Mouse (Mus musculus) erythroblast, adult 5-6 weeks (primary cell): ENCODE data around the gene Clk2. TPM values are rescaled to one million over a fixed set of nuclear protein-coding genes. Genes with fewer than 3 reads are reported as not detected.
A peak's percentile ranks its signal among the peaks of the same experiment; 100 is the strongest.

Experiments used
- ATAC-seq: replicated peaks from 2 replicates; pipeline ENCODE4 v1.8.0; 2016; ENCODE audit warnings: moderate number of reproducible peaks, mild to moderate bottlenecking, moderate TSS enrichment, inconsistent platforms; ENCODE audit not compliant: poor library complexity, low FRiP score, severe bottlenecking
- total RNA-seq, 2 experiments: library from RNA; stranded (forward) in 1 of 2; stranded (reverse) in 1 of 2; fragments of 150-400 nt in 1 of 2; fragments of 200-764, 138-1000 nt in 1 of 2; gene quantifications; 2 replicates each; pipeline versions ENCODE4 v1.2.3 to v1.2.4; 2015 to 2017; ENCODE audit warnings: low replicate concordance in 2 of 2

Gene Clk2
- total RNA-seq (2015; ENCODE audit: low replicate concordance), result 16.3 and 37.9 TPM in 2 replicates
- 24.4 and 47.4 TPM in 2 replicates for total RNA-seq (2017; ENCODE audit: low replicate concordance)

DNA sequence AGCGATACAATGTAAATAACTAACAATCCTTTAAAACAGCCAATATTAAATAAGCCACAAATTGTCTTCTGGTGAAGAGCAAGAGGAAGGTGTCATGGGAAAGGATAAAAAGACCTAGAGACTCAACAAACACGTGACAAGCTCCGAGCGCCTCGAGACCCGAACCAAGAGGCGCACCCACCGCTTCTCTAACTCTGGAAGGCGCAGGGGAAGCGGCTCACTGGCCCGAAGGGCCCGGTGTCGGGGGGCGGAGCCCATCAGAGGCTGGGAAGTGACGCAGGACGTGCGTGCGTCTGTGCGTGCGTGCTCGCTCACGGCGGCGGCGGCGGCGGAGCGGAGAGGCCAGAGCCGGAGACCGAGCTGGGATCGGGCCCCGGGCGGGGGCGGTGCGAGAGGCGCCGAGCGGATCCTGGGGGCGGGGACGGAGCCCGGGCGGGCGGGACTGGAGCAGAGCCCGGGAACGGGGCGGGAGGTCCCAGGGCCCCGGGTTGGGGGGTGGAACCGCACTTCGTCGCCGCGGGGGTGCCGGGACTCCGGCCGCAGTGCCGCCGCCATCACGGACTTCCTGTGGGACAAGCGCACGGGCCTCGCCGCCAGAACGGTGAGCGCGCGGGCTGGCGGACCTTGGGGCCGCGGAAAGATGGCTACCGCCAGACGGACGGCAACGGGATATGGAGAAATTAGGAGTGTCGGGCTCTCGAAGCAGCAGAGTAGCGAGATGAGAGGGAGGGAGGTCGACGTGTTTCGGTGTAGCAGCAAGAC, at the start of gene Clk2:
Gene Clk2 (plus strand): TSS at position 290 of the 762 bp plus-strand sequence.
- peak; percentile 98 for ATAC-seq

DNA sequence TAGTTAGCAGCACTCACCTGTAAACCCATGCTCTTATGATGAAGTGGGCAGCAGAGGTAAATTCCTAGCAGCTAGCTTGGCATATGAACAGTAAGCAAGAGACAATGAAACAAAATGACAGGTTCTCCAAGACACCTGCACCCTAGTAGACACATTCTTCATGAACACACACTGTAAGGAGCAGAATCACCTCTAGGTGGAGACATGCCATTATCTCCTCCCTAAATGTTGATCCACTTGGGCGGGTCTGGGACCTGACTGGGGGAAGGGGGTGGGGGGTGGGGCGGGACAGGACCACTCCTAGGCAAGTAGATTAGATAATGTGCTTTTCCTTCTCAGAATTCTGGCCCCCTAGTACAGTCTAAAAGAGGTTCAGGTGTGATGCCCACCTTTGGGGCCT, 49.1 kb upstream of the Clk2 start:
- peak; percentile 79; the same call in 1 of the 2 replicates for ATAC-seq

GRCm38 (mm10) chr3:89123313-89123712, 41.3 kb upstream of the Clk2 start:
- no peak for ATAC-seq

- ATAC-seq, result no peak
Observed at GRCm38 (mm10) chr3:89124241-89124640, 40.4 kb upstream of the Clk2 start.

GRCm38 (mm10) chr3:89125981-89126380, 38.6 kb upstream of the Clk2 start:
- ATAC-seq, result no peak

DNA sequence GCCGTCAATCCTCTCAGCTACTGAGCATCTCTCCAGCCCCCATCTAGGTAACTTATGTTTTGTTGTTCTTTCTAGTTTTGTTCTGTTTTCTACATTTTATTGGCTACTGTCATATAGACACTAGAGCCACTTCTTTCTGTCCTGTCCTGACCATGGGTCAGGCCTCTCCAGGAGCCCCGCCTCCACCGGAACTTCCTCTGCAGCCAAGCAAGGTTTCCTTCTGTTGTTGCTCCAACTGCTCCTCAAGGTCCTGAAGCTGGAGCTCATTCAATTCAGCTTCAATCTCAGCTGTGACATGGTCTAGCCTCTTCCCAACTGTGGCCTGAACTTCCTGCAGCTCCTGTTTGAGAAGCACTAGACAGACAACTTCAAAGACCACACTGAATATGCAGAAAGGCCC, 34.7 kb upstream of the Clk2 start:
- ATAC-seq, result no peak

GRCm38 (mm10) chr3:89131816-89132215, 32.8 kb upstream of the Clk2 start:
- no peak for ATAC-seq

DNA sequence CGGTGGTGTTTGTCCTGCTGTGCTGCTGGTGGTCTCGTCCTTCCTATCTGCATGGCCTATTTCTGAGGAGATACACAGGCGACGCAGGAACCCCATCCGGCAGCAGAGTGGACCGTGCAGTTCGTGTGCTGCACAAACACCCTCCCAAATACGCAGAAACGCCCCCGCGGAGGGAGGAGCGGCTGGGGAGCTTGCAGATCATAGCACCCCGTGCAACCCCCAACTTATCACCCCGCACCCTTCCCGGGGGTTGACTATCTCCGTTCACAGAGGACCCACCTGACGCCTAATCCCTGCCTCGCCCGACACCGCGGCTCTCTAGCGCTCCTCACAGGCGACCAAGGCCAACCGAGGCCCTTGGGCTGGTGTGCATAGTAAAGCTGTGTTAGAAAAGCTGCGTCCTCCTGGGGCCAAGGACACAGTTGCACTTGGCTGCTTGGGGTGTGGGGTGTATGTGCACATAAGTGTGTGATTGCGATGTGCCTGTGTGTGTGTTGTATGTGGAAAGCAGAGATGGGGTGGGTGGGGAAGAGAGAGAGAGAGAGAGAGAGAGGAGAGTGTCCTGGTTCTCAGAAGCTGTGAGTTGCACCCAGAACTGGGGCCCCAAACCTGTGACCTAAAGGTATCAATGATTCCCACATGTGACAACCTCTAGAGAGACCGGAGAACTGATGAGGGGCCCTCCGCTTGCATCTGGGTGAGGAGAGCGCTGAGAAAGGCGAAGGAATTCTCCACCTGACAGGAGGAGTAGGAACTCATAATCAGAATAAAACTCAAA, 32.1 kb upstream of the Clk2 start:
- peak; percentile 75 for ATAC-seq

DNA sequence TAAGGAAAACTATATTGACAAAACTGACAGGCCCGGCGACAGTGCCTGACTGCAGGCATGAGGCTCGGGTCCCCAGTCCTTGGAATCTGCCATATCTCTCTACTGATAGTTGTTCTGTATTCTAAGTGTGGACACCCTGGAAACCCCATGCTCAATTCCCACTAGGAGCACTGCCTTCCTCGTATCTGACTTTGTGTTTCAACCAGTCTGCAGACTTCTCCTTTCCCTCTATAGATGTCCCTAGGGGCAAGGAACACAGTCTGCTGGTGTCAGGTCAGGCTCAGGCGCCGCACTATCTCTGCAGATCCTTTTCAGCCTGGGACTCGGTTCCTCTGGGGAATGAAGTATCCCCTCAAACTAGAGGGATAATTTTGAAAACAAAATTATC, 31.5 kb upstream of the Clk2 start:
- ATAC-seq, result no peak

DNA sequence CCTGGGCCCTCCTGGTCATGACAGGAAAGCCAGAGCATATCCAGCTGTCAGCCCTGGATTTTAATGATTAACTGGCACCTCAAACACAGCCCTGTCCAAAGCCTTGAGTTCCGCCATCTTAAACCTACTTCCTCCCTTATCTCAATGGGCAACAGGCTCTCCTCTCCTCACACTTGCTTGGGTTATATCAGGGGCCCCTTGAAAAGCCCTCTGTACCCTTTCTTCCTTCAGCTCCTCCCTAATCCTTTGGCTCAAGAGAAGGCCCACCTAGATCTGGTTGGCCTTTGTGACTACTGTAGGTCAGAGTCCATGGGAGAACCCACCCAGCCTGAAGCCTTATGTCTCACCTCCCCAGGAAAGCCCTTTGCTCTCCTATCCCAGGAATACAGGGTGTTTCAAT, 30.8 kb upstream of the Clk2 start:
- ATAC-seq, result no peak

- ATAC-seq, result peak; percentile 22
Observed at GRCm38 (mm10) chr3:89135958-89136357, 28.6 kb upstream of the Clk2 start, which contains the start of gene Pklr. Pklr (plus strand) TSS chr3:89136142.

DNA sequence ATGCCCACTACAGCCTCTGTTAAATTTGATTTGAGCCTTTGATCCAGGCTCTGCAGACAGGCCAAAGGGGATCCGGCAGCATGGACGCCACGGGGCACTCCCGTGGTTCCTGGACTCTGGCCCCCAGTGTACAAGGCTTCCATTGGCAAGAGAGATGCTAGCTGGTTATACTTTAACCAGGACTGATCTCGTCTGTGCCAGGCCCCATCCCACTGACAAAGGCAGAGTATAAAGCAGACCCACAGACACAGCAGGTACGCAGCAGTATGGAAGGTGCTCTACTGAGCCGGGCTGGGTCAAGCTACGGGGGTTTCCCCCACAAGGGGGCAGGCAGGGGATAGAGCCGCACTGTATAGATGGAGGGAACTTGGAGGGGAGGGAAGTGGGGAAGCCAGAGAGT, 28.2 kb upstream of the Clk2 start:
- peak; percentile 55 for ATAC-seq

GRCm38 (mm10) chr3:89144821-89145220, 19.8 kb upstream of the Clk2 start:
- ATAC-seq, result no peak

GRCm38 (mm10) chr3:89145566-89145965, 19.0 kb upstream of the Clk2 start:
- no peak for ATAC-seq

GRCm38 (mm10) chr3:89147101-89147978, 17.3 kb upstream of the Clk2 start:
- peak; percentile 85 for ATAC-seq

- ATAC-seq, result no peak; the same call in 1 of the 2 replicates
Observed at GRCm38 (mm10) chr3:89147979-89148311, 16.6 kb upstream of the Clk2 start.

- ATAC-seq, result no peak
Observed at GRCm38 (mm10) chr3:89148567-89148966, 16.0 kb upstream of the Clk2 start.

GRCm38 (mm10) chr3:89152084-89152835, 12.3 kb upstream of the Clk2 start:
- no peak for ATAC-seq

DNA sequence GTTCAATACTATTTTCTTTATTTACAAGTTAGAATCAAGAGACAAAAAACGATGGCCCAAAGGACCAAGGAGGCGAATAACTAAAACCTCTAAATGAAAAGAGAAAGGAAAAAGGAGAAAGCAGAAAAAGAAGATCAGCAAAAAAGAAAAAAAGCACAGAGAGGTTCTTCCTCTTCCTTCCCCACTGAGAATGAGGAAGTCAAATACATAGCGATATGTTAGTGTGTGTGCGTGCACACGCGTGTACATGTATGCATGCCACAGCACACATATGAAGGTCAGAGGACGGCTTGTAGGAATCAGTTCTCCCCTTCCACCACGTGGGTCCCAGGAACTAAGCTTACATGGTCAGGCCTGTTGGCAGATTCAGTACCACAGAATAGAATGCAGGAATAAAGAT, 7.6 kb upstream of the Clk2 start:
- ATAC-seq, result no peak
